Mouse (Mus musculus): ENCODE results near the gene Tmem229a. TPM values are rescaled to one million over a fixed set of nuclear protein-coding genes. Genes with fewer than 3 reads are reported as not detected.

Tmem229a gene
- total RNA-seq (2015; ENCODE audit: low replicate concordance) (not detected in 2 replicates), total RNA-seq (2017; ENCODE audit: low replicate concordance) (under 0.01 and 0.14 TPM in 2 replicates)

DNA sequence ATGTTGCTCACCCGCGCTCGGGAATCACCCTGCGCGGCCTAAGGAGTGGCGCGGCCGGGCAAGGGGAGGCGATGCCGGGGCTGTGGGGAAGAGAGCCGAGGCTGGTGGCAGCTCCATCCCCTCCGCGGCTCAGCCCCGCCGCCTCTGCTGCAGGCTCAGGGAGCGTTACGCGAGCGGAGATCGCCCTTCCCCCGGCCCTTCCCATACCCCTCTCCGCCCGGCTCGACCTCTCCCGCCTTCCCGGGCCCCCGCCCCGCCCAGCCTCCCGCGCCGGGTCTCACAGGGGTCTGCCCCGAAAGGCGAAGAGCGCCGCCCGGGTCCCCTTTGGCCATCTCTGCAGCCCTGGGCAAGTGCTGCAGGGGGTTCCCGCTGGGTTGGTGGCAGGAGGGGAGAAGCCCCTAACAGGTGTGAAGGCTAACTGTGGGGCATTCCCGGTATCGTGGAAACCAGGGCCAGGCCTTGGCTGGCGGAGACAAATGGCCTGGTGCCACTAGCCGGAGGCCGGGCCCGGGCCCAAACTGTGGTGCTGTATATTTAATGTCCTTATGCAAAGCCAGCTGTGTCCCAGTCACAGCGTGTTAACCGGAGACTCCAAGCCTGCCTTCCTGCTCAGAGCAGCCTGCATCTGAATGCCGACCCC, at the start of gene Tmem229a:
Tmem229a (minus strand) TSS at position 352 of the 640 bp plus-strand sequence.
- ATAC-seq (replicated peaks; ENCODE audit: low FRiP score, poor library complexity, severe bottlenecking) = no peak

DNA sequence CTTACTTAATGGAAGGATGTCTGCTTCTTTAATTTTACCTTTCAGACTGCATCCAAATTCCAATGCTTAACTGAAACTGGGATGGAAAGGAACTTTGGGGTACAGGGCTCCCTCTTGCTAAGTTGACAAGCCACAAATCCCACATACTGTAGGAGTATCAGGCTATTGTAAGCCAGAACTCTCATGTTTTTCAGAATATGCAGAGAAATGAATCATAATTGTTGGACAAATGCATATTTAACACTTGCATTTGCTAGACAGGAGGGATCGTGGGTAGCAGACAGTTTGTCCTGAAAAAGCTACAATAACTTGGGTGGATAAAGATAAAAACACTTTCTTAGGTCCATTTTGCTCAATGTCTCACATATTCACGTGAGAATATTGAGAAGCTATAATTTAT, 37.7 kb upstream of the Tmem229a start:
- ATAC-seq (replicated peaks; ENCODE audit: low FRiP score, poor library complexity, severe bottlenecking) = no peak

DNA sequence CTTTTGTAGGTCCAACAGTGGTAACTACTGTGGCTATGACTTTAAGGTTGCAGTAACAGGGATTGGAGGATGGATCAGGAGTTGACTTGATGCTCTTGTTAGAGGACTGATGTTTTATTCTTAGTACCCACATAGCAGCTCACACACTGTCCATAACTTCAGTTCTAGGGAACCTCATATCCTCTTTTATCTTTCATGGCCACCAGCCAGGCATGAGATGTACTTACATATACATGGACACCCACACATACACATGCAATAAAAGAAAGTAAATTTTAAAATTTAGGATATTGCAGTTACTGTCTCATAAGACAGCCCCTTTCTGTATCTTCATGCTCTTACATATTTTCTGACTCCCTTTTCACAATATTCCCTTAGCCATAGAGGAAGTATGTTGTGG, 33.7 kb upstream of the Tmem229a start:
- no peak for ATAC-seq (replicated peaks; ENCODE audit: low FRiP score, poor library complexity, severe bottlenecking)

GRCm38 (mm10) chr6:24976176-24976575, 20.1 kb upstream of the Tmem229a start:
- no peak for ATAC-seq (replicated peaks; ENCODE audit: low FRiP score, poor library complexity, severe bottlenecking)

- ATAC-seq (replicated peaks; ENCODE audit: low FRiP score, poor library complexity, severe bottlenecking) = no peak
Measured at GRCm38 (mm10) chr6:24968471-24969223, 12.6 kb upstream of the Tmem229a start.

DNA sequence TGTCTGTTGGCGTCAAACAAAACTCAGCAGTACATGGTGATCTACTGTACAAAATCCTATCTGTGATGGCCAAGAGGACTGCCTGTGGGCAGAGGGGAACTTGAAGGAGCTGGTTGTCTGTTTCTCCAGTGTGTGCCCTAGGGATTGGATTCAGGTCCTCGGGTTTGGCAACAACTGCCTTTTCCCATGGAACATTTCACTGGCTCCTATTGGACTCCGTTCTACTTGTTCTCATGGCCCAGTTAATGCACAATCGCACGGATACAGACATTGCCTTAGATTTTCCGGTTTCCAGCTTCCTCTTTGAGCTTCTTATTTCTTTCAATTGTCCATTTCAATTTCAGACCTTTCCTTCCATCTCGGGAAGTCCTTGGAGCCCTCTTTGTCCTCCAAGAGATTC, 11.6 kb upstream of the Tmem229a start:
- no peak for ATAC-seq (replicated peaks; ENCODE audit: low FRiP score, poor library complexity, severe bottlenecking)

DNA sequence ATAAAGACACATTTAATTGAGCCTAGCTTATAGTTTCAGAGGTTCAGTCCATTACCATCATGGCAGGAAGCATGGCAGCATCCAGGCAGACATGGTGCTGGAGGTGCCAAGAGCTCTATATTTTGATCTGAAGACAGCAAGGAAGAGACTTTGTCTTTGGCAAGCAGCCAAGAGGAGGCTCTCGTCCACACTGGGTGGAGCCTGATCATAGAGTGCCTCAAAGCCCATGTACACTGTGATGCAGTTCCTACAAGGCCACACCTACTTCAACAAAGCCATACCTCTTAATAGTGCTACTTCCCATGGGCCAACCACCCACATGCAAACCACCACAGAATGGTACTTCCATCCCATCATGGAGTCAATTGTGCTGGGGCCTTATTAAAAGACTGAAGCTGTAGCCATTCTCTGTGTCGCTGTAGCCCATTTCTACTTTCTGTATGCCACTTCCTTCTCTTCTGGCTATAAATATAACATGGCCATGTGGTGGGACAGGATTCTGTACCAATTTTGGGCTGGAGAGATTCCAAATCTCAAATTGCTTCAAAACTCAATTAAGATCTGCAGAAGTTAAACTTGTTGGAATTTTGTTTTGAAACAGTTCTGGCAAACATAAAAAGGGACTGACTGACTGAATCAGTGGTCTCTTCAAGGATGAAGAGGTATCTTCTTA, 10.0 kb upstream of the Tmem229a start:
- no peak for ATAC-seq (replicated peaks; ENCODE audit: low FRiP score, poor library complexity, severe bottlenecking)

DNA sequence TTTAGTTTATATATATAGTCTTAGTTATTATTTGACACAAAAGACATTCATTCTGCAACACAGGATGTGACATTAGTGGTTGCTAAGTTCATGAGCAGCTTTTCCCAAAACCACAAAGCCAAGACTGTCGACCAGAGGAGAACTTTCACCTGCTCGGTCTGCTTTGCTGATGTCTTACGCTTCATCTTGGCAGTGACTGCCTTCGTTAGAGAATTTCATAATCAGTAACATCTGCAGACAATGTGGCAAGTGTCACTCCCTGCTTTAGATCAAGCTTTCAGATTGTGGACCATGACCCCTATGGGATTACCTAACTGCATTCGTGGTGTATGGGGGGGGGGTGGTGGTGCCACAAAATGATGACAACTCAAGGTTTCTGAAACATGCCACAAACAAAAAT, 7.7 kb upstream of the Tmem229a start:
- ATAC-seq (replicated peaks; ENCODE audit: low FRiP score, poor library complexity, severe bottlenecking) = no peak

DNA sequence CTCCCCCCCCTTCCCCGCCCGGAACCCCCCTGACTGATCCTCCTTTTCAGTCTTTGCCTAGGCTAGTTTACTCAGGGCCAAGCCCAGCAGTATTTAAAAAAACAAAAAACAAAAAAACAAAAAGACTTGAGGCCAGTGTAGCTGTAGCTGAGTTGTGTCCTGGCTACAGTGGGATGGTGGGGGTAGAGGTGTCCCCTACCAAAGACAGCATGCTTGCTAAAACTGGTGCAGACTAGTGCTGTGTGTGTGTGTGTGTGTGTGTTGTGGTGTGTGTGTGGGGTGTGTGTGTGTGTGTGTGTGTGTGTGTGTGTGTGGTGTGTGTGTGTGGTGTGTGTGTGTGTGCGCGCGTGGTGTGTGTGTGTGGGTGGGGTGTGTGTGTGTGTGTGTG, 483 bp upstream of the Tmem229a start:
- no peak for ATAC-seq (replicated peaks; ENCODE audit: low FRiP score, poor library complexity, severe bottlenecking)

- ATAC-seq (replicated peaks; ENCODE audit: low FRiP score, poor library complexity, severe bottlenecking) = no peak
Measured at GRCm38 (mm10) chr6:24955131-24955945, 759 bp downstream of the Tmem229a start.

DNA sequence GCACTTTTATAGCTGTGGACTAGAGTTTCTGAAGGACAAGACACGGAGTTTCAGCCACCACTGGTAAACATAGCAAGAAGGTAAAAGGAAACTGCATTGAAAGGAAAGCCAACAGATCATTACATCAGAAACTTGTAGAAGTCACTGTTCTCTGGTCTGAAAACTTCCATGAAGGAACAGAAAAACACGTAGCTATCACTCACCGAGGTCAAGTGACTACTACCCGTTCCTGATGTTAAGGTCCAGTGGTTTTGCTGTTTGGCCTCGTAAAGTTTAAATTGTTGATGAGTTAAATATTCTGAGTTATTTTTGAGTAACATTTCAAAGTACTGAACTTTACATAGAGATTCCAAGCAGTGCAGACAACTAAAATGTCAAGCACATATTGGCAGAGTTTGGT, 2.0 kb downstream of the Tmem229a start:
- no peak for ATAC-seq (replicated peaks; ENCODE audit: low FRiP score, poor library complexity, severe bottlenecking)

GRCm38 (mm10) chr6:24952341-24952740, 3.8 kb downstream of the Tmem229a start:
- no peak for ATAC-seq (replicated peaks; ENCODE audit: low FRiP score, poor library complexity, severe bottlenecking)

DNA sequence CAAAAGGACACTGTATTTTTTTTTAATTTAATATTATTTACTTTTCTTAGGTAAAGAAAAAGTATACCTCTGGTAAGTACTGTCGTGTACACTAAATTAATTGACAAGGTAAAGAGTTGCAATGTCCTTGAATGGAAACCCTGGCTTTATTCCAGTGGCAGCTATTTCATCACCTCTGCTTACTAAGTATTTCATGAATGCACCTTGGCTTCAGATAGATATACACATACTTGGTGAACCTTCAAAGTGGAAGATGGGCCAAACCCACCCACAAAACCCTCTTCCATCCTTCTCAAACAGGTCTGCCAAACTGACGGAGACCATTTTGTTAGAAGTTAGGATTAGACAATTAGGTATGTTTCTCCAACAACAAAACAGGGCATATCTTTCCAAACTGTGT, 5.4 kb downstream of the Tmem229a start:
- no peak for ATAC-seq (replicated peaks; ENCODE audit: low FRiP score, poor library complexity, severe bottlenecking)

DNA sequence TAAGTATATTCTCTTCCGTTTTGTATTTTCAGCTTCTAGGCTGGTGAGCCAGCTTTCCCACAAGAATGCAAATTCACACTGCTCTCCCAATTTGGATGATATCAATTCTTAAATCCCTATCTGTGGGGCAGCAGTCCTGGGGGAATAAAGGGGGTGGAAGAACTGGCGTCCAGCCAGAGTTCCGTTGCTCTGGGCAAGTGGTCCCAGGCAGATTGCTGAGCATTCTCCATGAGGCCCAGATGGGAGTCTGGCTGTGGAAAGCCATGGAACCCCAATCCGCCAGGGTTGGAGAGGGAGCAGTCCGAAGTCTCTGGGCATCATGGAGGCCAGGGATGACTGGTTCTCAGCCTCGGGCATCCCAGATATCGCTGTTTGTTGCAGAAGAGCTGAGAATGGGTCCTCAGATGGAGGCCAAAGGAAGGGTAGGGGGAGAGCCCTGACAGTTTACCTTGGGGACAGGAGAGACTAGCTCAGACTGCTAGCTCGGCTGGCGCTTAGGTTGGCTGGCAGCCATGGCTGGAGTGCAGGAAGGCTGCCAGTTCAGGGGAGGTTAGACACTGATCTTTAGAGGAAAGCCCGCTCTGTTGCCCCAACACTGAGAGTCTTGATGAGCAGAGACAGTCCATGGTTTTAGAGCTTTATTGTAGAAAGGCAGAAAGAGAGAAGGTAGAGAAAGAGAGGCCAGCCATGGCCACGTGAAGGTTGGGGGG, 30.9 kb downstream of the Tmem229a start:
- no peak for ATAC-seq (replicated peaks; ENCODE audit: low FRiP score, poor library complexity, severe bottlenecking)

DNA sequence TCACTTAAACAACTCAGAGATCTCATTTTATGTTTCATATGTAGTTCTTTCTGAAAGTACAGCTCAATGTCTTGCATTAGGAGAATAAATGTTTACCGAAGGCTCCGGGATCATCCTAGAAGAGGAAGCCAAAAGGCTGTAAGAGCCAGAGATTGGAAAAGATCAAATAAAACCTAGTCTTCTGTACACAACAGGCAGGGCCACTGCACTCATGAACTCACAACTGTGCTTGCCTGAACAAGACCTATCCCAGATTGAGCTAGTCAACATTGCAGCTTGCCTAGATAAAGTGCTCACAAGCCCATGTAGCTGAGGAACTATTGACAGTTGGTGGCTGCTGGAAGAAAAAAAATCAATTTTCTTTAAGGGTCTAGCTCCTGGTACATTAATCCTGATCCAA, 42.5 kb downstream of the Tmem229a start:
- no peak for ATAC-seq (replicated peaks; ENCODE audit: low FRiP score, poor library complexity, severe bottlenecking)

DNA sequence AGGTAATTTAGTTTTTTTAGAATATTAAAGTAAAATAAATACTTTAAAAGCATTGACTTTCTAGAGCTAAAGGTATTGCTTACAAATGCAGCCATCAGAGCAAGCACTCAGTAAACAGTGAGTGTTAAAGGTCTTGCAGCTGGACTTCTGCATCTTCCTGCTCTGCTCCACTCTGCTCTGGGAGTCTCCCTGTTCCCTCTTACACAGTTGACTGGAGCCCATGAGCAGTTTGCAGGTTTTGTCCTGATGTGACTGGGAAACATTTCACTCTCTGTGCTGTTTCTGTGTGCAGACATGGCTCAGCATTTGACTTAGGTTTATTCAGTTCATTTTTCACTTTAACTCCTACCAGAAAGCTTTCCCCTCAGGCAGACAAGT, 45.4 kb downstream of the Tmem229a start:
- no peak for ATAC-seq (replicated peaks; ENCODE audit: low FRiP score, poor library complexity, severe bottlenecking)

DNA sequence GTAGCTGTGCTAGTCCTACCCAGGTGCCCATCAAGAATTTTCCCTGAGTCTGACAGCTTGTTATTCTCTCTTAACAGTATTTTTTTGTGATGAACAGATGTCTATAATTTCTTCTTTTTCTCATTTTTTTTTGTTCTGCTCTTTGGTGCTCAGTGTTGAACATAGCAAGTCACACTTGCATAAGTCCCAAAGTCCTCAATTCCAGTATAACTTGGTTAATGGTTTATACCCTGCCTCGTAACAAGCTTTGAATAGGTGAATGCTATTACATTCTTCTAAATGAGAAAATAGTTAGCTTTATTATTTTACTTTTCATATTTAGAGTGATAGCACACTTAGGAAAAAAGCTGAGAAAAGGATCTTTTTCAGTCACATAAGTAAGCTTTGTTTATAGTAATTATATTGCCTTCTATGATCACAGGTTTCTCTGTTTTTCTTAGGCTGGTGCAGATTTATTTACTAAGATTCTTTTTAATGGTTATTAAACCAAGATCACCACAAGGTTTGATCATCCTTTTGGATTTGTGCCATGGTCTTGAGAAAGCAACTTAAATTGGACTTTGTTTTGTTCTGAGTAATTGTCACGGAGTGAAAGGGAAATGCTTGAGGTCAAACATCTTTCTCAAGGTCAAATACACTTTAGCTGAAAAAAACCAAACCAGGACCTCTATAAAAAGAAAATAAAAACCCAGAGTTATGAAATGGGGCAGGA, 45.9 kb downstream of the Tmem229a start:
- no peak for ATAC-seq (replicated peaks; ENCODE audit: low FRiP score, poor library complexity, severe bottlenecking)

- ATAC-seq (replicated peaks; ENCODE audit: low FRiP score, poor library complexity, severe bottlenecking) = no peak
Measured at GRCm38 (mm10) chr6:24907824-24908223, 48.3 kb downstream of the Tmem229a start.

GRCm38 (mm10) chr6:24905101-24905500, 51.0 kb downstream of the Tmem229a start:
- ATAC-seq (replicated peaks; ENCODE audit: low FRiP score, poor library complexity, severe bottlenecking) = no peak

All from erythroblast, adult 5-6 weeks (primary cell).